Mouse (Mus musculus): Measurements from ENCODE around the gene Ulk2. TPM values are rescaled to one million over a fixed set of nuclear protein-coding genes. Genes with fewer than 3 reads are reported as not detected.

Gene Ulk2
- polyA plus RNA-seq, 1 experiment from 2014 or later, result 5.3 TPM

DNA sequence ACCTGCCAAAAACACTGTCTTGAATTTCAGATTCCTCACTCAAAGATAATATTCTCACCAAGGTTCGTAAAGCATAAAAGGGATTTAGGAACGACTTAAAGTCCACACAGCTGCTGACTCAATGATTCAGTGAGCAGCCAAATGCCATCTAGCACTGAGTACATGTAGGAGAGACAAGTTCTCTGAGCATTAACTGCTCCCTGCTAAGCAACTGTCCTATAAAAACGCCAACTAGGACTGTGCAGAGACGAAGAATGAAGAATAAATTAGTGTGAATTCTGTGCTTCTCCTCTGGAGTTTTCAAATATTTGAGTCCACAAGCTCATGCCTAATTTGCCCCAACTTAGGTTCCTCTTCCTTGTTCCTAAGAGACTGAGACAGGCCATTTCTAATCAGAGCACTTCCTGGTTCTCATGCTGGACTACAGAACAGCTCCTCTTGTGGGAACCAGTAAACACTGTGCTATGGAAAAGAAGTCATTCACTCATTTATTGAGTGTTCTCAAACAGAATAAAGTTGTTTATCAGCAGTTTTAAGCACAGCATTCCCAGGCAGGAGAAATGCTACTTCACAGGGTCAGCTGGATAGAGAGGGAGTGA is 80.2 kb downstream of the Ulk2 start:
- H3K9ac ChIP-seq (ENCODE audit: low read depth, low read length), result no peak overlapping the region
- no peak for TF ChIP-seq CTCF (IDR thresholded peaks at IDR 0.05; ENCODE audit: low read depth)
- H3K4me1 ChIP-seq (replicated peaks; ENCODE audit: control insufficient read depth, insufficient read depth, low read length), result no peaks in the 10 kb centered on the region
- H3K27ac ChIP-seq (ENCODE audit: low read depth, low read length), result no peak overlapping the region
- H3K36me3 ChIP-seq (ENCODE audit: control insufficient read depth, insufficient read depth), result peaks cover 18% of the 10 kb centered on the region
- H3K9me3 ChIP-seq (ENCODE audit: control insufficient read depth), result no peaks in the 10 kb centered on the region
- no peak overlapping the region for H3K4me3 ChIP-seq (ENCODE audit: low read depth, low read length)
- no peaks in the 10 kb centered on the region for H3K27me3 ChIP-seq (replicated peaks; ENCODE audit: control insufficient read depth, insufficient read depth, low read length)
- 87% methylated on average over 4 of the region's 4 CpGs for WGBS
- ATAC-seq, result no peak
- no peak overlapping the region for H3K4me2 ChIP-seq (replicated peaks; ENCODE audit: low read depth)

DNA sequence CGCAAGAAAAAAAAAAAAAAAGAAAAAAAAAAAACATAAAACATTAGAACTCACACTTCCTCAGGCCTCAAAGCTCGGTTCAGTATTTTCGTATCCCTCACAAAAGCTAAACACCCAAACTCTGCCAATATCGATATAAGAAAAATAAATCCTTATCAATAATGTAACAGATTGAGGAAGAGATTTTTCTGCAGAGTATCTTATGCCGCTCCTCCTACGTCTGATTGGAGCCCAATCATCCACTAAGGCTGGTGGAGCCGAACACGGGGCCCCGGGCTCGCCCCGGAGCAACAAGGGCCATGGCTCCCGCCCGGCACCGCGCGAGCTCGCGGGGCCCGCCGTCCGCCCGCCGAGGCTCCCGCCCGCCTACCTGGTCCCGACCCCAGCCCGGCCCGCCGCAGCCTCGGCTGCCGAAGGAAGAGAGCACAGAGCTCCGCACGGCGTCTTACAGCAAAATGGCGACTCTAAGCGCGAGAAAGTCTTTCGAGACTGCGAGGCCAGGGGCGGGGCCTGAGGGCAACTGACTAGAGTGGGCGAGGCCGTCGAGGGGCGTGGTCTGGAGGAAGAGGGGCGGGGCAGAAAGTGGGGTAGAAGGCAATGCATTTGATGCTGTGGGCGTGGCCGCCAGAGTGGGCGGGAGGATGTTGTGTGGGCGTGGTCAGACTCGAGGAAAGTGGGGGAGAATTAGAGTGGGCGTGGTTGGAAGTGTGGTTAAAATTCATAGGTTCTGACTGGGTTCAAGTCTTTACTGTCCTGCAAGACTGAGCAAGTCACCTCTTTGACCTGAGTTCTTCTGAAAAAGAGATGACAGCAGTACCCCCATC is 93.1 kb downstream of the Ulk2 start, which contains the start of gene Prpsap2:
Gene Prpsap2 (minus strand): TSS at position 505 of the 824 bp plus-strand sequence.
- H3K4me3 ChIP-seq (ENCODE audit: low read depth, low read length), result peak within 1 kb of the TSS; percentile 66
- H3K27ac ChIP-seq (ENCODE audit: low read depth, low read length), result peak within 1 kb of the TSS; percentile 91
- peak within 1 kb of the TSS; percentile 71 for H3K4me2 ChIP-seq (replicated peaks; ENCODE audit: low read depth)
- no peaks in the 10 kb centered on the region for H3K9me3 ChIP-seq (ENCODE audit: control insufficient read depth)
- no peaks in the 10 kb centered on the region; the same call in 1 of the 2 replicates for H3K4me1 ChIP-seq (replicated peaks; ENCODE audit: control insufficient read depth, insufficient read depth, low read length)
- H3K9ac ChIP-seq (ENCODE audit: low read depth, low read length), result peak within 1 kb of the TSS; percentile 78
- H3K36me3 ChIP-seq (ENCODE audit: control insufficient read depth, insufficient read depth), result no peaks in the 10 kb centered on the region
- peak; percentile 96 for ATAC-seq
- TF ChIP-seq CTCF (IDR thresholded peaks at IDR 0.05; ENCODE audit: low read depth), result no peak
- H3K27me3 ChIP-seq (replicated peaks; ENCODE audit: control insufficient read depth, insufficient read depth, low read length), result no peaks in the 10 kb centered on the region
- WGBS, result under 1% methylated on average over 51 of the region's 51 CpGs

DNA sequence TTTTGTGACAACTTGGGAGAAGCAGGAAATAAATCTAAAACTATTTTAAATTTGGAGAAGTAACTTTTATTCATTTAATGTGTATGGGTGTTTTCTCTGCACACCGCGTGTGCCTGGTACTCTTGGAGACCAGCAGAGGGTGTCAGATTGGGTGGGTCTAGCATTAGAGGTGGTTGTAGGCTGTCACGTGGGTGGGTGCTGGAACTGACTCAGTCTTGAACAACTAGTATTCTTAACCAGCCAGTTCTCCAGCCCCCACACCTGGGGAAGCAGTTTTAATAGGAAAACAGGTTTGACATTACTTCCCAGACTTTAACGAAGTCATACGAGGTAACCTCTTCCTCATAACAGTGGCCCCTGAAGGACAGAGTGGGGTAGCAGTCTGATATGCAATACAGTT is 94.4 kb downstream of the Ulk2 start:
- no peaks in the 10 kb centered on the region for H3K9me3 ChIP-seq (ENCODE audit: control insufficient read depth)
- H3K27ac ChIP-seq (ENCODE audit: low read depth, low read length), result no peak overlapping the region
- H3K36me3 ChIP-seq (ENCODE audit: control insufficient read depth, insufficient read depth), result peaks cover 9% of the 10 kb centered on the region; the same call in 1 of the 2 replicates
- H3K4me3 ChIP-seq (ENCODE audit: low read depth, low read length), result peak overlapping the region; percentile 66; the same call in 1 of the 2 replicates
- no peak overlapping the region for H3K9ac ChIP-seq (ENCODE audit: low read depth, low read length)
- WGBS, result 66% methylated on average over 5 of the region's 5 CpGs
- ATAC-seq, result no peak
- H3K4me1 ChIP-seq (replicated peaks; ENCODE audit: control insufficient read depth, insufficient read depth, low read length), result no peaks in the 10 kb centered on the region; the same call in 1 of the 2 replicates
- H3K27me3 ChIP-seq (replicated peaks; ENCODE audit: control insufficient read depth, insufficient read depth, low read length), result no peaks in the 10 kb centered on the region
- TF ChIP-seq CTCF (IDR thresholded peaks at IDR 0.05; ENCODE audit: low read depth), result peak; percentile 47; the same call in 1 of the 2 replicates
- H3K4me2 ChIP-seq (replicated peaks; ENCODE audit: low read depth), result peak overlapping the region; percentile 71

DNA sequence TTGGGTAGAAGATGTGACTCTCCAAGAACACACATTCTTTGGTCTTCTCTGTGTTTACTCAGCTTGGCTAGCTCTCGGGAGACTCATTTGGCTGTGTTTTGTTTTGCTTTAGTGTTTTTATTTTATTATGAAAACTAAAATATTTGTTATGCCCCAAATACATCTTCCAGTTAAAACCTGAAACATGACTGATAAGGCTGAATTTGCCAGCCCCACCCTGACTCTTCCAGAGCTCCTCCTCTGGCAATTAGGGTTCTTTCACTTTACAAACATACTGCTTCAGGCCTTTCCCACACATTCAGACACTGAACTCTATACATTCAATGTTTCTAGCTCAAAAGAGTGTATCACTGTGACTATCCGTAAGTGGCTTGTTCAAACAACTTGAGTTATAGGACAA is 97.7 kb downstream of the Ulk2 start:
- H3K27me3 ChIP-seq (replicated peaks; ENCODE audit: control insufficient read depth, insufficient read depth, low read length), result no peaks in the 10 kb centered on the region
- H3K27ac ChIP-seq (ENCODE audit: low read depth, low read length), result no peak overlapping the region
- ATAC-seq, result no peak
- H3K4me1 ChIP-seq (replicated peaks; ENCODE audit: control insufficient read depth, insufficient read depth, low read length), result no peaks in the 10 kb centered on the region; the same call in 1 of the 2 replicates
- no peak overlapping the region for H3K4me3 ChIP-seq (ENCODE audit: low read depth, low read length)
- H3K9ac ChIP-seq (ENCODE audit: low read depth, low read length), result no peak overlapping the region
- H3K4me2 ChIP-seq (replicated peaks; ENCODE audit: low read depth), result no peak overlapping the region
- 66% methylated on average over 2 of the region's 2 CpGs for WGBS
- H3K9me3 ChIP-seq (ENCODE audit: control insufficient read depth), result no peaks in the 10 kb centered on the region
- H3K36me3 ChIP-seq (ENCODE audit: control insufficient read depth, insufficient read depth), result peaks cover 36% of the 10 kb centered on the region
- TF ChIP-seq CTCF (IDR thresholded peaks at IDR 0.05; ENCODE audit: low read depth), result no peak

DNA sequence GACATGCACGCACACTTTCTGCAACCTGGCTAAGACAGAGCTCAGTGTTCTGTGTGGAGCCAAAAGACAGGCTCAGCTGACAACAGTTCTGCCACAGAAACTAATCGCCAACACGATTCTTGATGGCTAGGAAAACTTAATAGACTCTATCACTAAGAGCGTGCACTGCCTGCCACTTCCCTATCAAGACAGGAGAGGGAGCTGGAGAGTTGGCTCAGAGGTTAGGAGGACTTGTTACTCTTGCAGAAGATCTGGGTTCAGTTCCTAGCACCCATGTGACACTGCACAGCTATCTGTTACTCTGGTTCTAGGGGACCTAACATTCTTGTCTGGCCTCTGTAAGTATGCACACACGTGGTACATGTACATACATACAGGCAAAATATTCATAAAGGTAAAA is 103.3 kb downstream of the Ulk2 start:
- peak; percentile 74 for TF ChIP-seq CTCF (IDR thresholded peaks at IDR 0.05; ENCODE audit: low read depth)
- H3K9ac ChIP-seq (ENCODE audit: low read depth, low read length), result no peak overlapping the region
- H3K9me3 ChIP-seq (ENCODE audit: control insufficient read depth), result no peaks in the 10 kb centered on the region
- H3K4me1 ChIP-seq (replicated peaks; ENCODE audit: control insufficient read depth, insufficient read depth, low read length), result no peaks in the 10 kb centered on the region
- no peak overlapping the region for H3K4me3 ChIP-seq (ENCODE audit: low read depth, low read length)
- ATAC-seq, result no peak
- 79% methylated on average over 5 of the region's 5 CpGs for WGBS
- H3K27ac ChIP-seq (ENCODE audit: low read depth, low read length), result no peak overlapping the region
- H3K4me2 ChIP-seq (replicated peaks; ENCODE audit: low read depth), result no peak overlapping the region
- no peaks in the 10 kb centered on the region for H3K27me3 ChIP-seq (replicated peaks; ENCODE audit: control insufficient read depth, insufficient read depth, low read length)
- H3K36me3 ChIP-seq (ENCODE audit: control insufficient read depth, insufficient read depth), result peaks cover 73% of the 10 kb centered on the region

DNA sequence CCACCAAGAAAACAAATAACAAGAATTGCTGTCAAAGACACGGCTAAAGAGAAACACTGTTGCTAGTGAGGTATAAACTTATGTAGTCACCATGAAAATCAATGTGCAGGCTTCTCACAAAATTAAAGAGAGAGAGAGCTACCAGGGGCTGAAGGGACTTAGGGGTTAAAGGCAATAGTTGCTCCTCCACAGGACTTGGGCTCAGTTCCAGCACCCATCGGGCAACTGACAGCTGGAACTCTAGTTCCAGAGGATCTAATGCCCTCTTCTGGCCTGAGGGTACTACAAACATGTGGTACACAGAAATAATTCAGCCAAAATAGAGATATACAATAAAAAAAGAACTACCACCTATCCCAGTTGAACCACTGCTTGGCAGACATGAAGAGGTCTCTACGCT is 107.7 kb downstream of the Ulk2 start:
- Histone ChIP-seq H3K27me3 (replicated peaks; ENCODE audit: control insufficient read depth, insufficient read depth, low read length) (no peaks in the 10 kb centered on the region), H3K4me1 (replicated peaks; ENCODE audit: control insufficient read depth, insufficient read depth, low read length) (no peaks in the 10 kb centered on the region), H3K4me2 (replicated peaks; ENCODE audit: low read depth) (no peak overlapping the region), H3K27ac (ENCODE audit: low read depth, low read length) (no peak overlapping the region), H3K9ac (ENCODE audit: low read depth, low read length) (no peak overlapping the region), H3K9me3 (ENCODE audit: control insufficient read depth) (no peaks in the 10 kb centered on the region), H3K4me3 (ENCODE audit: low read depth, low read length) (no peak overlapping the region), H3K36me3 (ENCODE audit: control insufficient read depth, insufficient read depth) (peaks cover 59% of the 10 kb centered on the region)
- no peak for ATAC-seq
- TF ChIP-seq CTCF (IDR thresholded peaks at IDR 0.05; ENCODE audit: low read depth), result no peak
- 61% methylated on average over 3 of the region's 3 CpGs for WGBS
